Mouse (Mus musculus): ENCODE results near the gene Btbd11.

Gene Btbd11

DNA sequence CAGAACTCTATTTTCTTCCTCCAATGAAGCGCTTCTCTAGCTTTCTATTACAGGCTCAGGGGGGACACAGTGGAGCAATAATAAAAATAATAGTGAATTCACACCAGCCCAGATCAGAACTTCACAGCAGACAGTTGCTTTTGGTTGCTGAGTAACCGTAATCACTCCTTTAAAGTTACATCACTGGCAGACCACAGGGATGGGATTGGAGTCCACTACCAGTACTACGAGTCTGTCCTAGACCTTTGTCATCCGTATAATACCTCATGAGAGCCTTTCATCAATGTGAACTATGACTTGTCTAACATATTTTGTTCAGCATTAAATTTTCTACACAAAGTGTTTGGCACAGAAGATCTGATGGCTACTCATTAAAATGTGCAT, 35.0 kb downstream of the Btbd11 start:
- DNase-seq (ENCODE audit: low spot score) = no peak

GRCm38 (mm10) chr10:85425756-85426155, 39.1 kb downstream of the Btbd11 start:
- DNase-seq (ENCODE audit: low spot score) = no peak

DNA sequence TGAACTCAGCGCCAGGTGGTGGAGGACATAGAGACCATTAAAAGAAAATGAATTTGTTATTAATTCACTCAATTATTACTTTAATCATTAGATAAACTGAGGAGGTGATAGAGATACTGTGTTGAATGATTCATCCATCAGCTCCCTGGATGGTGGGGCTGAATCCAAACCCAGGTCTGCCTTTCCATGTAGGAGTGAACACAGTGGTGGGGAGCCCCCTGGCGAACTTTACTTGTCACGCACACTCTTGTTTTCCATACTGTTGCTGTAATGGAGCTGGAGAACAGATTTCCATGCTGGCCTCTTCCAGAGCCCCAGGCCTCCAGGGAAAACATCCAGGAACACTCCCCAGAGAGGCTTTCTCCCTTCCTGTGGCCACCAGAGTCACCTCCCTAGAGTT, 50.6 kb downstream of the Btbd11 start:
- DNase-seq (ENCODE audit: low spot score) = no peak

GRCm38 (mm10) chr10:85443371-85443770, 56.8 kb downstream of the Btbd11 start:
- no peak for DNase-seq (ENCODE audit: low spot score)

GRCm38 (mm10) chr10:85445891-85446290, 59.3 kb downstream of the Btbd11 start:
- no peak for DNase-seq (ENCODE audit: low spot score)

DNA sequence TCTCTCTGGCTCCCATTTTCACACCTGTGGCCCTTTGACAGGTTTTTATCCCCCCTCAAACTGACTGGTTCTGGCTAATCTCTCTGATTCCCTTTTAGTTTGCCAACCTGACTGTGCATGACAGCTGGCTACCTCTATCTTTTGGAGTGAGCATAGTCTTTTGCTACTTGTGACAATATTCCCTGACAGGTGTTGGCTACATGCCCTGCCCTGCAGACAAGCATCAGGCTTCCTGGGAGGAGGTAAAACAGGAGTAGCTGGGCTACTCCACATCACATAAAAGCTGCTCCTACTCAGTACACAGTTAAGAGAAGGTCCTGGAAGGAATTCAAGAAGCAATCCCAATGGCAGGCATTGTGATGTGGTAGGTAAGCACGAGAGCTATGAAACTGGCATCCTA, 60.1 kb downstream of the Btbd11 start:
- DNase-seq (ENCODE audit: low spot score) = no peak

DNA sequence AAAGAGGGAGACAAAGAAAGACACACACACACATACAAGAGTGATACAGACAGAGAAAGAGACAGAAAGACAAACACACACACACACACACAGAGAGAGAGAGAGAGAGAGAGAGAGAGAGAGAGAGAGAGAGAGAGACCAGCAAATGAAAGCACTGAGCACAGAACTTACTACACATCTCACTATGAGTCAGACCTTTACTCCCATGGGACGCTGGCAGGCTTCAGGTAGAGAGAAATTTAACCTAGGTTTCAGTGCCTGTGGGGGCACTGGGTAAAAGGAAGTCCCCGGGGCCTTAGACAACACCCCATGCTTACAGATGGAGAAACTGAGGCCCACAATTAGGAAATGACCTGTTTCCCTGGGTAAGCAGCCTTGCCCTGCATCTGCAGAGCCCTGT, 61.3 kb downstream of the Btbd11 start:
- DNase-seq (ENCODE audit: low spot score) = no peak

- DNase-seq (ENCODE audit: low spot score) = no peak
These were observed 65.2 kb downstream of the Btbd11 start for GRCm38 (mm10) chr10:85451629-85452368.

- DNase-seq (ENCODE audit: low spot score) = no peak
These were observed 66.7 kb downstream of the Btbd11 start for GRCm38 (mm10) chr10:85453221-85453775.

DNA sequence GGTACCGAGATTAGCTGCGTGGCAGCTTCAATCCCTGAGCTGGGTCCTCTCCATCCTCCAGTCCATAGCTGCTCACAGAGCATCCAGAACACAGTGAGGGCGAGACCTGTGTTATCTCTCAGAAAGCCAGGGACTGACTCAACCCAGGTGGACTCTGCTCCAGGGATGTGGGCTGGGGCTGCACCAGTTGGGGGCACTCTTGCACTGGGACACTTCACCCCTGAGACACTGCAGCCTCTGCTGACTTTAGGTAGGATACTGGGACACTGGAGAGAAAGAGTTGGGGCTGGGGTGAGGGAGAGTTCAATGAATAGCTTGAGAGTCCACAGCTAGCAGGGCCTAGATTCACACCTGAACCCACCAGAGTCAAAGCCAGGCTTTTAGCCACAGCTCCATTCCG, 69.4 kb downstream of the Btbd11 start:
- DNase-seq (ENCODE audit: low spot score) = no peak

DNA sequence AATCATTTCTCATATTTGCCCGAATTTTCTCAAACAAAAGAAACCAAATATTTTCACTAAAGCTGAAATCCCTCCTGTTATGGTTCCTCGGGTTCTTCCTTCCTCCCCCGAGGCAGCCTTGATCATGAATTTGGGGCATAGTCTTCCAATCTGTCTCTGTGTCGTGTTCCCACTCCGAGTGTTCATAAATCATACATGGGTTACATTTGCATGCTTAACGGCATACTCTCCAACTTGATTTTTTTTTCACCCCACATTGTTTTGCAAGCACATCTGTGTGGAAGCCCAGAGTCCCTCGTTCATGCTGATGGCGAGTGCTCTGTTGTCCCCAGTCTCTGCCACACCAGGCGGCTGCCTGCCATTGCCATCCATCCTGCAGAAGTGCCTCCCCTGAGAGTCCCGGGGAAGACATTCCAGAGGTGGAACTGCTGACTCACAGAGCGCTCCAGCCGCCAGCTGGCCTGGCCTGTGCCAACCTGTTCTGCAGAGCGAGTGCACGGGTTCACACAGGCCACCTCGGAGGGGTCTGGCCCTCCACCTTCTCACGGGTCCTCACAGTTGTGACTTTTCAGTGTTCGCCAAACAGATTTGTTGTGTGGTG, 72.2 kb downstream of the Btbd11 start:
- no peak for DNase-seq (ENCODE audit: low spot score)

- no peak for DNase-seq (ENCODE audit: low spot score)
These were observed 74.1 kb downstream of the Btbd11 start for GRCm38 (mm10) chr10:85460736-85461135.

GRCm38 (mm10) chr10:85464152-85464551, 77.5 kb downstream of the Btbd11 start:
- no peak for DNase-seq (ENCODE audit: low spot score)

GRCm38 (mm10) chr10:85465516-85466408, 79.1 kb downstream of the Btbd11 start:
- no peak for DNase-seq (ENCODE audit: low spot score)

- DNase-seq (ENCODE audit: low spot score) = no peak
These were observed 79.8 kb downstream of the Btbd11 start for GRCm38 (mm10) chr10:85466409-85466761.

DNA sequence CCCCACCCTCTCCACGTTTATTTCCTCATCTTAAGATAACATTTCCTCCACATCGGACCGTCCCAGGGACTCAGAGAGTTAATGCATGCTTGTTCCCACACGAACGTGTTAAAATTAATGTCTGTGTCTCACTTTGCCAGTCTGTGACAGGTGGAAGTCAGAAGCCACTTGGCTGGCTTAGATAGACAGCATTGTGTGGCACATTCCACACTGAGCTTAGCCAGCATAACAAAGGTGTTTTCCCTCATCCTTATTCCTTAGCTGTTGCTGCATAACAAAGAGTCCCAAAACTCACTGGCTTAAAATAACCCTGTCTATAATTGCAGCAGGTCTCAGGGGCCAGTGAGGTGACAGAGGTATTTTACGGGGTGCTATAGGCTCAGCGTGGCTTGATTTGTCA, 80.8 kb downstream of the Btbd11 start:
- DNase-seq (ENCODE audit: low spot score) = no peak

DNA sequence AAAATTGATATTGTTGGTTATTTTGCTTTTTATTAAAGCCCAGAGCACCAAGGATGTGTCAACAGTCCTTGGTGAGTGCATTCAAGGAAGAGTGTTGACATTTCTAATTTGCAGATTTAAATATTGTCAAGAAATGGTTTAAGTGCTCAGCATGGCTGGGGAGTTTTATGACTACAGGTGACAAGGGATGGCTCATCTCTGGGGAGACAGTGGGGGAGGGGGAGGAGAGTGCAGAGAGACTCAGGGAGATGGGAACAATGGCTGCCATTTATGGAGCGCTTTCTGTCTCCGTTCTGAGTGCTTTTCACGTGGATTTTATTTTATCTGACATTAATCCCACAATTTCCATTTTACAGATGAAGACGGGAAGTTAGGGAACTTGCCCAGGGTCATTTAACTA, 81.9 kb downstream of the Btbd11 start:
- DNase-seq (ENCODE audit: low spot score) = no peak

- DNase-seq (ENCODE audit: low spot score) = no peak
These were observed 82.7 kb downstream of the Btbd11 start for GRCm38 (mm10) chr10:85469341-85469740.

- no peak for DNase-seq (ENCODE audit: low spot score)
These were observed 86.7 kb downstream of the Btbd11 start for GRCm38 (mm10) chr10:85473265-85473664.

DNA sequence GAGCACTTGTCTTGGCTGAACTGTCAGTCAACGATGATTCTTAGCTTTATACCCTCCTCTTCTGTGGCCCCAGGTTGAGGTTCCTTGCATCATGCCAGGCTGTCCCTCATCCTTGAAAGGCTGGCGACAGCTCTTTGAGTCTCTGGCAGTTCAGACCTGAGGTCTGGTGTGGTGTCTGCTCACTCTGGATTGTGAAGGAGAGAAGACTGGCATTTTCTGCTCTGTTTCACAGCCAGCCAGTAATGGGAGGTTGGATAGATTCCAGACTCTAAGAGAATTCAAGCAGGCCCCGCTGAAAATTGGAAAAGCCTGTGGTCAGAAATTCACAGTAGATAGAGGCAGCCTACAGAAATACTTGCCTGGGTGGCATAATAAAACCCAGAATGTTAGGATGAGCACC, 87.3 kb downstream of the Btbd11 start:
- DNase-seq (ENCODE audit: low spot score) = no peak

- DNase-seq (ENCODE audit: low spot score) = no peak
These were observed 89.2 kb downstream of the Btbd11 start for GRCm38 (mm10) chr10:85475642-85476345.

DNA sequence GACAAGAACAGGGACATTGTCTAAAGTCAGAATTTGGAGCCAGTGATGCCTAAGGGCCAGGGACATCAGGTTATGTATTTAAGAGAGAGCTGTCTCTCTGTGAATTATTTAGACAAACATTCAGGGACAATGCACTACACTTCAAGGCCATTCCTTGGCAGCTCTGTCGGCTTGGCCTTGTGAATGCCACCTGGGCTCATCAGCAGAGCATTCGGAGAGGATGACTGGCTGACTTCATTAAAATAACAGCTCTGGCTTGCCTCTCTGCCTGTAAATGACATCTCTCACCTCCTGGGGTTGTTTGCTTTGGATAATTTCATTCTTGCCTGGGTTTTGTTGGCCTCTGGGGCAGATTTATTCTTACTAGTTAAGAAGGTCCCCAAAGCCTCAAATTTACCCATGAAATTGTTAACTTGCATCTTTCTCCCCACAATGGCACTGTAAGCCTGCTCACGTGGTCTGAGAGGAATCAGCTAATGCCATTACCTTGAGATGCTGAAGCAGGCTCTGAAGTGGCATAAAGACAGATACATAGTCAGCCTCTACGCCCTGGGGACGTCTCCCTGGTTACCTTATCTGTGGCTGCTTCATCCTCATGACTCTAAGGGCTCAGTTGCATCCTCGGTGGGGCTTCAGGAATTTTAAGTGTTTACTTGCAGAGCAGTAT, 93.5 kb downstream of the Btbd11 start:
- no peak for DNase-seq (ENCODE audit: low spot score)

All from ovary, postnatal 10 days (tissue).